Mouse (Mus musculus) CH12.LX (cell line): ENCODE data around the gene Rasgrf2. TPM values are rescaled to one million over a fixed set of nuclear protein-coding genes. Genes with fewer than 3 reads are reported as not detected.

Experiments
- DNase-seq: peaks from one replicate; pipeline ENCODE4 v3.0.0-alpha.2; 2013; ENCODE audit errors: extremely low read depth
- H3K27ac ChIP-seq: 2 replicates; pipeline ENCODE4 v1.5.1; 2012; ENCODE audit warnings: low read depth, mild to moderate bottlenecking, control low read depth, moderate library complexity; ENCODE audit not compliant: insufficient read depth
- H3K27me3 ChIP-seq: replicated peaks from 2 replicates; pipeline ENCODE3; 2012; ENCODE audit warnings: inconsistent platforms
- H3K36me3 ChIP-seq, 2 experiments: replicated peaks in 1 of 2; 2 replicates each; pipeline versions ENCODE3 to v1.6.1; 2012; ENCODE audit warnings: inconsistent platforms in 1 of 2, low read length in 1 of 2, mild to moderate bottlenecking in 1 of 2, mixed read lengths in 1 of 2, moderate library complexity in 1 of 2; ENCODE audit not compliant: control insufficient read depth in 1 of 2, insufficient read depth in 1 of 2
- H3K4me1 ChIP-seq, 2 experiments: 2 replicates each; pipeline ENCODE4 v1.6.1; 2012; ENCODE audit warnings: inconsistent platforms in 1 of 2, moderate library complexity in 1 of 2; ENCODE audit not compliant: insufficient read depth in 2 of 2, control insufficient read depth in 1 of 2
- H3K4me2 ChIP-seq: 2 replicates; pipeline ENCODE4 v1.6.1; 2012; ENCODE audit warnings: low read depth, mild to moderate bottlenecking, control low read depth; ENCODE audit not compliant: poor library complexity, insufficient read depth, severe bottlenecking
- H3K4me3 ChIP-seq, 3 experiments: fragments of 150-350 bp in 1 of 3; sonication (generic) in 1 of 3; replicated peaks in 1 of 3; 2 replicates each; pipeline versions ENCODE3 to v1.5.1; 2011 to 2012; ENCODE audit warnings: low read depth in 2 of 3, low read length in 2 of 3, mild to moderate bottlenecking in 2 of 3, moderate library complexity in 2 of 3, control low read depth in 1 of 3, improper control_type of control experiment in 1 of 3, inconsistent platforms in 1 of 3, mixed read lengths in 1 of 3; ENCODE audit not compliant: poor library complexity in 1 of 3
- H3K79me2 ChIP-seq: replicated peaks from 2 replicates; pipeline ENCODE4 v1.6.1; 2012; ENCODE audit warnings: mild to moderate bottlenecking, moderate library complexity; ENCODE audit not compliant: control insufficient read depth, poor library complexity, insufficient read depth, severe bottlenecking; ENCODE audit errors: extremely low read depth
- H3K9ac ChIP-seq: 2 replicates; pipeline ENCODE4 v1.6.1; 2012; ENCODE audit warnings: low read depth, mild to moderate bottlenecking, control low read depth, moderate library complexity; ENCODE audit not compliant: insufficient read depth
- H3K9me3 ChIP-seq: replicated peaks from 2 replicates; pipeline ENCODE3; 2012; ENCODE audit warnings: low read length, inconsistent platforms, mixed read lengths
- CHD1 ChIP-seq: IDR thresholded peaks from 2 replicates; pipeline ENCODE4 v1.6.1; 2012; ENCODE audit warnings: low read depth, low read length, improper control_type of control experiment, inconsistent platforms
- CHD2 ChIP-seq: IDR thresholded peaks from 2 replicates; pipeline ENCODE4 v1.6.1; 2011; ENCODE audit warnings: low read length, improper control_type of control experiment
- CTCF ChIP-seq, 2 experiments: IDR thresholded peaks in 1 of 2; conservative IDR thresholded peaks in 1 of 2; 2 replicates each; pipeline ENCODE4 v1.5.1; 2011 to 2012; ENCODE audit warnings: low read depth in 2 of 2, low read length in 2 of 2, improper control_type of control experiment in 1 of 2, inconsistent platforms in 1 of 2, mild to moderate bottlenecking in 1 of 2, moderate library complexity in 1 of 2
- ELF1 ChIP-seq: IDR thresholded peaks from 2 replicates; pipeline ENCODE4 v1.6.1; 2014; ENCODE audit warnings: low read depth, mild to moderate bottlenecking, inconsistent platforms, low read length, improper control_type of control experiment
- EP300 ChIP-seq: IDR thresholded peaks from 2 replicates; pipeline ENCODE4 v1.6.1; 2011; ENCODE audit warnings: low read length, improper control_type of control experiment
- ETS1 ChIP-seq: conservative IDR thresholded peaks from 2 replicates; pipeline ENCODE4 v1.6.1; 2012; ENCODE audit warnings: low read depth, mild to moderate bottlenecking, inconsistent platforms, low read length, improper control_type of control experiment, moderate library complexity
- GABPA ChIP-seq: IDR thresholded peaks from 2 replicates; pipeline ENCODE4 v1.6.1; 2012; ENCODE audit warnings: low read depth, low read length, improper control_type of control experiment, inconsistent platforms; ENCODE audit not compliant: insufficient replicate concordance
- HCFC1 ChIP-seq: IDR thresholded peaks from 2 replicates; pipeline ENCODE4 v1.6.1; 2012; ENCODE audit warnings: low read depth, mild to moderate bottlenecking, inconsistent platforms, low read length, improper control_type of control experiment
- IRF4 ChIP-seq: IDR thresholded peaks from 2 replicates; pipeline ENCODE4 v1.6.1; 2014; ENCODE audit warnings: low read depth, mild to moderate bottlenecking, inconsistent platforms, low read length, improper control_type of control experiment
- KAT2A ChIP-seq: IDR thresholded peaks from 2 replicates; pipeline ENCODE4 v1.6.1; 2012; ENCODE audit warnings: low read length, improper control_type of control experiment, inconsistent platforms; ENCODE audit not compliant: insufficient replicate concordance
- MAFK ChIP-seq: IDR thresholded peaks from 2 replicates; pipeline ENCODE4 v1.6.1; 2011; ENCODE audit warnings: low read length, improper control_type of control experiment; ENCODE audit not compliant: insufficient replicate concordance
- MEF2A ChIP-seq: IDR thresholded peaks from 2 replicates; pipeline ENCODE4 v1.6.1; 2014; ENCODE audit warnings: low read depth, mild to moderate bottlenecking, inconsistent platforms, low read length, improper control_type of control experiment, borderline replicate concordance
- MXI1 ChIP-seq: IDR thresholded peaks from 2 replicates; pipeline ENCODE4 v1.6.1; 2011; ENCODE audit warnings: mild to moderate bottlenecking, low read depth, low read length, improper control_type of control experiment
- MYC ChIP-seq: IDR thresholded peaks from 2 replicates; pipeline ENCODE4 v1.6.1; 2011; ENCODE audit warnings: low read depth, mild to moderate bottlenecking, improper control_type of control experiment, low read length
- NELFE ChIP-seq: IDR thresholded peaks from 2 replicates; pipeline ENCODE4 v1.6.1; 2011; ENCODE audit warnings: low read depth, low read length, improper control_type of control experiment
- NRF1 ChIP-seq: IDR thresholded peaks from 2 replicates; pipeline ENCODE4 v1.6.1; 2014; ENCODE audit warnings: low read depth, mild to moderate bottlenecking, inconsistent platforms, low read length, improper control_type of control experiment, moderate library complexity
- PAX5 ChIP-seq: IDR thresholded peaks from 2 replicates; pipeline ENCODE4 v1.6.1; 2012; ENCODE audit warnings: low read length, inconsistent platforms, mixed read lengths
- POLR2A ChIP-seq: IDR thresholded peaks from 2 replicates; pipeline ENCODE4 v1.6.1; 2011; ENCODE audit warnings: low read depth, mild to moderate bottlenecking, improper control_type of control experiment, low read length
- POLR2AphosphoS2 ChIP-seq: IDR thresholded peaks from 2 replicates; pipeline ENCODE4 v1.6.1; 2011; ENCODE audit warnings: low read depth, low read length, improper control_type of control experiment
- TBP ChIP-seq: conservative IDR thresholded peaks from 2 replicates; pipeline ENCODE4 v1.6.1; 2011; ENCODE audit warnings: low read depth, low read length, improper control_type of control experiment
- UBTF ChIP-seq: IDR thresholded peaks from 2 replicates; pipeline ENCODE4 v1.6.1; 2012; ENCODE audit warnings: low read depth, mild to moderate bottlenecking, inconsistent platforms, low read length, improper control_type of control experiment, moderate library complexity
- USF1 ChIP-seq: IDR thresholded peaks from 2 replicates; pipeline ENCODE4 v1.6.1; 2014; ENCODE audit warnings: low read depth, mild to moderate bottlenecking, inconsistent platforms, low read length, improper control_type of control experiment
- USF2 ChIP-seq: conservative IDR thresholded peaks from 2 replicates; pipeline ENCODE4 v1.6.1; 2011; ENCODE audit warnings: low read depth, low read length, improper control_type of control experiment
- ZNF384 ChIP-seq: IDR thresholded peaks from 2 replicates; pipeline ENCODE4 v1.6.1; 2012; ENCODE audit warnings: low read depth, low read length, improper control_type of control experiment, inconsistent platforms
- dilution Hi-C: fragments of 300-500 bp; cut with MboI; formaldehyde crosslinking; loops from 2 replicates; pipeline ENCODE4 v1.14.3; 2020; ENCODE audit warnings: low sequenced_read_pairs; ENCODE audit not compliant: extremely low pct_unique_long_range_greater_than_20kb, extremely low pct_ligation_motif_present
- in situ Hi-C: fragments of 300-500 bp; cut with MboI; formaldehyde crosslinking; loops from 3 replicates; pipeline ENCODE4 v1.14.3; 2019; ENCODE audit warnings: low sequenced_read_pairs, low pct_ligation_motif_present, low pct_unique_long_range_greater_than_20kb, mixed read lengths
- polyA plus RNA-seq: library from polyadenylated mRNA; unstranded; fragments of >175 nt; gene quantifications from 2 replicates; pipeline ENCODE4 v1.2.1, GENCODE M21; 2012; ENCODE audit warnings: low read depth; ENCODE audit not compliant: insufficient read length
- total RNA-seq, 2 experiments: library from RNA; depleted of rRNA; stranded (reverse); fragments of 300-350 nt in 1 of 2; fragments of >200 nt in 1 of 2; gene quantifications; 2 replicates each; pipeline ENCODE4 v1.2.3; 2012 to 2014

The Rasgrf2 gene
- total and polyA plus RNA-seq, 3 experiments: 2.6 to 5.0 (median 4.7) TPM

GRCm38 (mm10) chr13:91982080-91982479, 149.4 kb downstream of the Rasgrf2 start:
- dilution Hi-C loops: no loop called here
- in situ Hi-C loops: no loop called here
- H3K27me3 ChIP-seq: no peaks in the 10 kb centered on the region
- DNase-seq: no peak
- no peak overlapping the region for H3K4me3 ChIP-seq
- no peaks in the 10 kb centered on the region for H3K4me1 ChIP-seq
- peaks cover 21 to 47% of the 10 kb centered on the region in 2 experiments for H3K36me3 ChIP-seq
- H3K9ac ChIP-seq: no peak overlapping the region
- H3K9me3 ChIP-seq: peaks cover 2% of the 10 kb centered on the region
- H3K4me2 ChIP-seq: no peak overlapping the region
- no peaks in the 10 kb centered on the region for H3K79me2 ChIP-seq
- no peak for TF ChIP-seq CHD2
- no peak for TF ChIP-seq ZNF384
- no peak for TF ChIP-seq NRF1
- no peak for TF ChIP-seq MYC
- TF ChIP-seq HCFC1: no peak
- TF ChIP-seq ELF1: no peak
- TF ChIP-seq MEF2A: no peak
- no peak for TF ChIP-seq MAFK
- no peak for TF ChIP-seq POLR2AphosphoS2
- no peak for TF ChIP-seq NELFE
- TF ChIP-seq USF2: no peak
- TF ChIP-seq EP300: no peak
- TF ChIP-seq TBP: no peak
- TF ChIP-seq ETS1: no peak
- TF ChIP-seq CTCF (conservative IDR thresholded peaks at IDR 0.05 in 1 of 2, IDR thresholded peaks at IDR 0.05 in 1 of 2; ENCODE audit: low read depth in 2 of 2, low read length in 2 of 2): no peak
- no peak for TF ChIP-seq POLR2A
- no peak for TF ChIP-seq GABPA
- no peak for TF ChIP-seq USF1
- H3K27ac ChIP-seq: no peak overlapping the region

- Histone ChIP-seq H3K4me3 (no peak overlapping the region), H3K79me2 (no peaks in the 10 kb centered on the region)
- dilution Hi-C loops: no loop called here
Measured at GRCm38 (mm10) chr13:91981414-91981813, 150.0 kb downstream of the Rasgrf2 start.

More at GRCm38 (mm10) chr13:91981414-91981813, 150.0 kb downstream of the Rasgrf2 start:
- Histone ChIP-seq H3K36me3 (peaks cover 19 to 44% of the 10 kb centered on the region in 2 experiments), H3K27me3 (no peaks in the 10 kb centered on the region), H3K9ac (no peak overlapping the region), H3K4me2 (no peak overlapping the region), H3K9me3 (no peaks in the 10 kb centered on the region), H3K4me1 (0 out of 4 replicates have a peak, but pooled peaks cover 0 to 2% of the 10 kb centered on the region in 2 experiments), H3K27ac (no peak overlapping the region)
- no peak for DNase-seq
- in situ Hi-C loops: no loop called here
- TF ChIP-seq CHD1: no peak
- TF ChIP-seq TBP: no peak
- TF ChIP-seq ELF1: no peak
- TF ChIP-seq PAX5: no peak
- no peak for TF ChIP-seq MYC
- no peak for TF ChIP-seq UBTF
- no peak for TF ChIP-seq MXI1
- TF ChIP-seq IRF4: no peak
- TF ChIP-seq MEF2A: no peak
- TF ChIP-seq KAT2A: no peak
